Mouse (Mus musculus) heart, postnatal 0 days (tissue): ENCODE results near the gene Fbxw11.

ENCODE experiments used
- CTCF ChIP-seq: IDR thresholded peaks from 2 replicates; pipeline ENCODE4 v1.5.1; 2016; ENCODE audit warnings: antibody characterized with exemption, control low read depth, low read depth
- EP300 ChIP-seq: IDR thresholded peaks from 2 replicates; pipeline ENCODE4 v1.6.1; 2016; ENCODE audit warnings: antibody characterized with exemption, low read depth

DNA sequence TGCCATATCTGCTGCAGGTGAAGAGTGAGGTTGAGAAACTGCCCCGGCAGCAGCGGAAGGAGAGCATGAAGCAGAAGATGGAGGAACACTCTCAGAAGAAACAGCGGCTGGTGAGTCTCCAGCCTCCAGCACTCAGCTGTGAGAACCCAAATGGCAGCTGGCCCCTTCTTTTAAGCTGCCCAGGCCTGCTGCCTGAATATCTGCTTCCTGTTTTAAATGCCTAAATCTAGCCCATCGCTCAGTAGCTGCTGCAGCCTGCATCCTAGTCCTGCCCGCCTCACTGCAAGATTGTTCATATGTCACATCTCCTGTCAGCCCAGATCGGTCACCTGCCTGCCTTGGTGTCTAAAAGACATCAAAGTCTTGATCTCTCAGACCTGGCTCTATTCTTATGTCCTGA lies 31.9 kb upstream of the Fbxw11 start:
- TF ChIP-seq CTCF: no peak
- no peak for TF ChIP-seq EP300
